Comparison of ENCODE assay signal across 9 mouse cellular contexts in the genomic region with DNA sequence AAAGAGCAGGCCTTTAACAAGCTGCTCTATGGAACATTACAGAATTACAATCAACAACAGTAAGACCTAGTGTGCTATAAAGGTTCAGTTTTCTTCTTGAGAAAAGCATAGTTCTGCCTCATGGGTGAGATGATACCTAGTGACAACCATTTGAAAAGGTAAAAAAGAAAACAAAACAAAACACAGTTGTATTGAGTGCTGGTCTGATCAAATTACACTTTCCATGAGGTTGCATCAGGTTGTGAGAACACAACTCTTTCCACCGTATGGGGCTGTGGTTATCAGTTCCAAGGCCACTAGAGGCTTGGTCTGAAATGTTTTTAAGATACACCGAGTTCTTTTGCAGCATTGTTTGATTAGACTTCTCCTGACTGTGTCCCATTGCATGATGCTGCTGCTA. TPM values are rescaled to one million over a fixed set of nuclear protein-coding genes. Genes with fewer than 3 reads are reported as not detected.
A peak's percentile ranks its signal among the peaks of the same experiment; 100 is the strongest.
DNase-seq lines count a peak whose midpoint lies in the region; ATAC-seq and TF ChIP-seq lines count a peak whose summit lies in the region.
"Had no signal": no experiment of that assay in that cellular context is flagged by ENCODE, and none has a peak within 500 bp of the region (broad histone marks: within the 10 kb centered on the region; RNA-seq: fewer than 3 reads in every experiment).

No protein-coding gene starts in this region.

- H3K27ac ChIP-seq in heart, embryonic 13.5 days (replicated peaks) = no peak overlapping the region
- 0 out of 2 replicates have a peak overlapping the region, but pooled peaks have one; percentile 83 for H3K27ac ChIP-seq in hindbrain, embryonic 15.5 days (replicated peaks)
- H3K27ac ChIP-seq in midbrain, embryonic 11.5 days (ENCODE audit: low read depth, low read length) = no peak overlapping the region
- no peak overlapping the region for H3K27ac ChIP-seq in kidney, adult 2 months (ENCODE audit: insufficient read depth, low read depth, low read length)

- no peak for ATAC-seq in heart, embryonic 13.5 days (ENCODE audit: extremely low read depth, insufficient number of reproducible peaks, low FRiP score, low TSS enrichment)
- no peak for ATAC-seq in hindbrain, embryonic 15.5 days (ENCODE audit: low FRiP score, low read depth)
- ATAC-seq in midbrain, embryonic 11.5 days (ENCODE audit: low FRiP score) = no peak

- H3K9me3 ChIP-seq in heart, embryonic 13.5 days = peaks cover 8% of the 10 kb centered on the region; the same call in 1 of the 2 replicates
- H3K9me3 ChIP-seq in hindbrain, embryonic 15.5 days = peaks cover 16% of the 10 kb centered on the region; the same call in 1 of the 2 replicates
- H3K9me3 ChIP-seq in midbrain, embryonic 11.5 days (ENCODE audit: control insufficient read depth, low read length) = peaks cover 10% of the 10 kb centered on the region; the same call in 1 of the 2 replicates

- peaks cover 8% of the 10 kb centered on the region; the same call in 1 of the 2 replicates for H3K4me1 ChIP-seq in heart, embryonic 13.5 days
- peaks cover 12% of the 10 kb centered on the region; the same call in 1 of the 2 replicates for H3K4me1 ChIP-seq in hindbrain, embryonic 15.5 days (replicated peaks)
- no peaks in the 10 kb centered on the region for H3K4me1 ChIP-seq in midbrain, embryonic 11.5 days (ENCODE audit: control insufficient read depth, insufficient read depth, low read length)
- 0 out of 2 replicates have a peak, but pooled peaks cover 3% of the 10 kb centered on the region for H3K4me1 ChIP-seq in kidney, adult 2 months (ENCODE audit: control insufficient read depth, insufficient read depth, low read length)

- peaks cover 20% of the 10 kb centered on the region for H3K36me3 ChIP-seq in heart, embryonic 13.5 days
- peaks cover 18% of the 10 kb centered on the region for H3K36me3 ChIP-seq in hindbrain, embryonic 15.5 days
- H3K36me3 ChIP-seq in midbrain, embryonic 11.5 days (ENCODE audit: control insufficient read depth, insufficient read depth, low read length) = peaks cover 12% of the 10 kb centered on the region
- no peaks in the 10 kb centered on the region for H3K36me3 ChIP-seq in kidney, adult 2 months (ENCODE audit: control insufficient read depth, insufficient read depth, low read length)

- peak overlapping the region; percentile 64; the same call in 1 of the 2 replicates for H3K4me3 ChIP-seq in heart, embryonic 13.5 days
- H3K4me3 ChIP-seq in hindbrain, embryonic 15.5 days = peak overlapping the region; percentile 61
- no peak overlapping the region; the same call in 1 of the 2 replicates for H3K4me3 ChIP-seq in midbrain, embryonic 11.5 days (ENCODE audit: low read depth, low read length)
- H3K4me3 ChIP-seq in kidney, adult 2 months (ENCODE audit: insufficient read depth, low read depth, low read length) = no peak overlapping the region

- TF ChIP-seq POLR2A in kidney, adult 2 months (IDR thresholded peaks at IDR 0.05; ENCODE audit: low read depth, low read length) = no peak

- no peaks in the 10 kb centered on the region for H3K27me3 ChIP-seq in heart, embryonic 13.5 days (replicated peaks)
- no peaks in the 10 kb centered on the region for H3K27me3 ChIP-seq in hindbrain, embryonic 15.5 days
- no peaks in the 10 kb centered on the region for H3K27me3 ChIP-seq in midbrain, embryonic 11.5 days (ENCODE audit: control insufficient read depth, insufficient read depth, low read length)
- H3K27me3 ChIP-seq in kidney, adult 2 months (replicated peaks; ENCODE audit: control insufficient read depth, insufficient read depth, low read length) = no peaks in the 10 kb centered on the region
- H3K27me3 ChIP-seq: Patski had no signal

- H3K9ac ChIP-seq in heart, embryonic 13.5 days = no peak overlapping the region
- peak overlapping the region; percentile 62; the same call in 1 of the 2 replicates for H3K9ac ChIP-seq in hindbrain, embryonic 15.5 days
- peak overlapping the region; percentile 62; the same call in 1 of the 2 replicates for H3K9ac ChIP-seq in midbrain, embryonic 11.5 days (ENCODE audit: low read length)

- DNase-seq in heart, adult 18-20 months = no peak
- peak; percentile 41 for DNase-seq in NIH3T3 (ENCODE audit: low read depth)
- no peak for DNase-seq in midbrain, embryonic 11.5 days (ENCODE audit: low spot score, missing footprints)
- no peak for DNase-seq in left cerebral cortex, adult 8-10 months (ENCODE audit: low spot score in 2 of 2)
- DNase-seq in spleen, postnatal 36 days (ENCODE audit: low spot score in 2 of 2) = no peak
- no peak for DNase-seq in kidney, adult 2 months

- no peak for TF ChIP-seq CTCF in kidney, adult 2 months (conservative IDR thresholded peaks at IDR 0.05; ENCODE audit: insufficient read depth, insufficient read length, low read depth, low read length)

- WGBS in heart, embryonic 13.5 days = 58% methylated on average over 2 of the region's 2 CpGs
- 88% methylated on average over 2 of the region's 2 CpGs for WGBS in hindbrain, embryonic 15.5 days
- 88% methylated on average over 2 of the region's 2 CpGs for WGBS in midbrain, embryonic 11.5 days
- WGBS in kidney, adult 2 months = 79% methylated on average over 2 of the region's 2 CpGs

- peak overlapping the region; percentile 76 for H3K4me2 ChIP-seq in heart, embryonic 13.5 days
- H3K4me2 ChIP-seq in hindbrain, embryonic 15.5 days = peak overlapping the region; percentile 78
- peak overlapping the region; percentile 54 for H3K4me2 ChIP-seq in midbrain, embryonic 11.5 days

RNA-seq across cellular contexts. Expression of a gene that starts 30.1 kb away (rescaled TPM):
- polyA plus RNA-seq in heart, embryonic 13.5 days (2015; fragmentation: Nextera tagmentation; extraction: Ambion mirVana) = 15.2 and 17.3 TPM in 2 replicates
- total RNA-seq in heart, adult 18-20 months (2021) = 10 to 100 TPM; 16.8 to 20.7 TPM
- 22.3 and 23.5 TPM in 2 replicates for polyA plus RNA-seq in hindbrain, embryonic 15.5 days (2015; fragmentation: Nextera tagmentation; extraction: Ambion mirVana)
- polyA plus RNA-seq in midbrain, embryonic 11.5 days (2014; fragmentation: Nextera tagmentation; extraction: Ambion mirVana) = 25.9 and 29.0 TPM in 2 replicates
- total RNA-seq in left cerebral cortex, adult 8-10 months (2022) = 10 to 100 TPM; 21.2 to 26.0 (median 24.9) TPM
- polyA plus RNA-seq in kidney, adult 2 months (2012; rRNA removed) = 1.5 and 3.4 TPM in 2 replicates

Comparison
In these comparisons a context has a peak if more than half of its experiments do, and no peak if none do; other contexts are left out.
1. H3K4me3 ChIP-seq: peak in heart, embryonic 13.5 days (single experiment) and hindbrain, embryonic 15.5 days (single experiment); none in midbrain, embryonic 11.5 days (single experiment) and kidney, adult 2 months (single experiment).
2. Peak in every context shown above with its lines, with median percentiles within 50 percentile points of each other: H3K4me2 ChIP-seq.